Mouse (Mus musculus): ENCODE results near the gene Ankrd40. TPM values are rescaled to one million over a fixed set of nuclear protein-coding genes. Genes with fewer than 3 reads are reported as not detected.

Gene Ankrd40
- 8.6 and 11.4 TPM in 2 replicates for polyA plus RNA-seq (2015; fragmentation: Nextera tagmentation; extraction: Ambion mirVana)

DNA sequence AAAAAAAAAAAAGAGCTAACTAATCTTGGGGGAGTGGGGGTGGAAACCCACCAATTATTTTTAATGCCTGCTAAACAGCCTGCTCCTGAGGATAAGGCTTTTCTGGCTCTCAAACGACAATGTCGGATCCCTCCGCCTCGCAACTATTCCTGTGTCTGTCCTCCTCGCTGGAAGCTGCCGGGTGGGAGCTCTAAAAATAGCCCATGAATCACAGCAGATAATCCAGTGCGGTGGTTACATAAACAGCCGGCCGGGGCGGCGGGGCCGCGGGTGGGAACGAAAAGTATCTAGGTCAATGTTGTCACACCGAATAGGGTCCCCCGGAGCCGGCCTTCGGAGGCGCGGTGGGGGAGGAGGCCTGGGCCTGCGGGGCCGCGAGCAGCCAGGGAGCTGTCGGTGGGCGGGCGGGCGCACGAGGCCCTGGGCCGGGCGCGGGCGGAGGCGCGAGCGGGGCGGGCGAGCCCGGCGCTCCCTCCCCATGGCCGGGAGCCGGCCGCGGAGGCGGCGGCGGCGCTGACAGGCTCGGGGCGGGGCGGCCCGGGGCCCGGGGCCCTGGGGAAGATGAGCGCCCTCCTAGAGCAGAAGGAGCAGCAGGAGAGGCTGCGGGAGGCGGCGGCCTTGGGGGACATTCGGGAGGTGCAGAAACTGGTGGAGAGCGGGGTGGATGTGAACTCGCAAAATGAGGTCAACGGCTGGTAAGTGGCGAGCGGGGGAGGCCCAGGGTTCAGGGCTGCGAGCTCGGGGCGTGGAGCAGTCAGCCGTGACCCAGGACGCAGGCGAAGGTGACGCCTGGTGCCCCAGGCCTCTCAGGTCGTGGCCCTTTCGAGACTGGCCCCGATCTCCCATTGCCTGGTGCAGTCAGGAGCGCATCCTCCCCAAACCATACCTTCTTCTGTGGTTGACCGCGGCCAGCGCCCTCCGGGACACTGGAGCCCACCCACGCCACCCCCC lies at the start of gene Ankrd40:
TSS of gene Ankrd40 (plus strand) at position 309 of the 951 bp plus-strand sequence.
- Histone ChIP-seq H3K9ac (replicated peaks; ENCODE audit: low read depth, low read length) (peak within 1 kb of the TSS; percentile 88), H3K27me3 (replicated peaks; ENCODE audit: control insufficient read depth, insufficient read depth, low read length) (no peaks in the 10 kb centered on the region), H3K9me3 (ENCODE audit: control insufficient read depth, low read length) (no peaks in the 10 kb centered on the region), H3K4me3 (replicated peaks; ENCODE audit: low read length) (peak within 1 kb of the TSS; percentile 47), H3K36me3 (ENCODE audit: control insufficient read depth, insufficient read depth) (no peaks in the 10 kb centered on the region), H3K4me2 (ENCODE audit: low read length) (peak within 1 kb of the TSS; percentile 78), H3K4me1 (replicated peaks; ENCODE audit: control insufficient read depth, insufficient read depth, low read length) (peaks cover 36% of the 10 kb centered on the region), H3K27ac (ENCODE audit: low read length) (peak within 1 kb of the TSS; percentile 98)
- peak; percentile 85 for ATAC-seq
- WGBS, result under 1% methylated on average over 74 of the region's 78 CpGs

DNA sequence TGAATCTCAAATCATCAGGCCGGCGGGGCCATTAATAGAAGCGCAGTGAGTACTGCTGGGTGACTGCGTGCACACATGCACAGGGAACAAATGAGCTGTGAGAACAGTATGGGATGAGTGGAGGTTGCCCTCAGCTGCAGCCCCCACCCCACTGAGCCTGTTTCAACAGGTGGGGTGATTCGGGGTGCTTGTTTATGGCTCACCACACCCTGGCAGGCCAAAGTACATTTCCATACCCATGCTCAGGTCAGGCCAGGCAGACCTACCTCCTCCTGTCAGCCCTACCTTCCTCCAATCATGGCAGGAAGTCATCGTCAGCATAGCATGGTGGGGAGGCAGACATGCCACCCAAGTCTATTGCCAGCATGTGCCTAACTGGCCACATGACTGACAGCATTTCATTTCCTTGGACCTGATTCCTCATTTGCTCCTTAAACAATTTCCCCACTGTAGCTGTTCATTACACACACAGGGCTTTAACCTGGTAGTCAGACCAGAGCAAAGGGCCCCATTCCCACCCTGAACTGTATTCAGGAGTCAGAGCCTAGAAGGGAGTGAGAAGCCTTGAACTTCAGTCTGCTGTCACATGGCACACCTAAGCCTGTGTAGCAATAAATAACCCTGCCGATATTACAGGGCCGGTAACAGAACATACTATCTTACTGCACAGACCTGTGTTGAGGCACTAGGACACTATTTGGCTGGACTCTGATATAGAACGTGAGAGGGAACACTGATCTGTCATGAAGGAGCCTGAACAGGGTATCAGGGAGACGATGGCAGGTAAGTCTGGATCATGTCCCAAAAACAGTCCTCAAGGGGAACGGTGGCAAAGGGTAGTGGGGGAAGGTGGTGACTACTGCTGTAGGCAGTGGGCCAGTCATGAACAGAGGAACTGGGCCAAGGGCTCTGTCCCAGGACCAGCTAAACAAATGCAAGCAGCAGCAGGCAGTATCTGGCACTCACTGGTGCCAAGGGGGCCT lies 46.3 kb upstream of the Ankrd40 start, which contains the start of gene Gm21885:
TSS of gene Gm21885 (plus strand) at position 675 of the 983 bp plus-strand sequence.
- H3K27me3 ChIP-seq (replicated peaks; ENCODE audit: control insufficient read depth, insufficient read depth, low read length), result no peaks in the 10 kb centered on the region
- no peak within 1 kb of the TSS for H3K4me3 ChIP-seq (replicated peaks; ENCODE audit: low read length)
- peak; percentile 30; the same call in 1 of the 2 replicates for ATAC-seq
- no peak within 1 kb of the TSS for H3K9ac ChIP-seq (replicated peaks; ENCODE audit: low read depth, low read length)
- 74% methylated on average over 11 of the region's 11 CpGs for WGBS
- H3K36me3 ChIP-seq (ENCODE audit: control insufficient read depth, insufficient read depth), result peaks cover 4% of the 10 kb centered on the region
- peaks cover 14% of the 10 kb centered on the region for H3K4me1 ChIP-seq (replicated peaks; ENCODE audit: control insufficient read depth, insufficient read depth, low read length)
- no peak within 1 kb of the TSS for H3K4me2 ChIP-seq (ENCODE audit: low read length)
- peak within 1 kb of the TSS; percentile 35; the same call in 1 of the 2 replicates for H3K27ac ChIP-seq (ENCODE audit: low read length)
- no peaks in the 10 kb centered on the region for H3K9me3 ChIP-seq (ENCODE audit: control insufficient read depth, low read length)

DNA sequence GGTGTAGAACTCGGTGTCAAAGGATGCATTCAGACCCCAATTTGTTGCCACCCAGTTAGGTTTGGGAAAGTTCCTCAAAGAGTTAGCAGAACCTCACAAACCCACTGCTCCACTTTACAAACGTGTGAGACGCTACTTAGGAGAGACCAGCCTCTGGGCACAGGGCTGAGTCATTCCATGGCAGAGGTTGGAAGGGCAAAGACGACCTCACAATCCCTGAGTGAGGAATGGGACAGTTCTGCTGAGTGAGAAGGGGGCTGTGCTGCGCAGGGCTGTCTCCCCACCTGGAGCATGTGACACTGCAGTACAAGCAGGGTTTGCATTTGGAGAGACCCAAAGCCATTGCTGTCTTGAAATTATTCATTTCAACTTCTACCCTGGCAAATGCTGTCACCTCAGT lies 45.5 kb upstream of the Ankrd40 start:
- no peaks in the 10 kb centered on the region for H3K27me3 ChIP-seq (replicated peaks; ENCODE audit: control insufficient read depth, insufficient read depth, low read length)
- H3K4me2 ChIP-seq (ENCODE audit: low read length), result no peak overlapping the region
- peaks cover 4% of the 10 kb centered on the region for H3K36me3 ChIP-seq (ENCODE audit: control insufficient read depth, insufficient read depth)
- ATAC-seq, result no peak
- no peak overlapping the region for H3K4me3 ChIP-seq (replicated peaks; ENCODE audit: low read length)
- peak overlapping the region; percentile 35; the same call in 1 of the 2 replicates for H3K27ac ChIP-seq (ENCODE audit: low read length)
- H3K9me3 ChIP-seq (ENCODE audit: control insufficient read depth, low read length), result no peaks in the 10 kb centered on the region
- H3K9ac ChIP-seq (replicated peaks; ENCODE audit: low read depth, low read length), result no peak overlapping the region
- WGBS, result 60% methylated on average over 5 of the region's 5 CpGs
- H3K4me1 ChIP-seq (replicated peaks; ENCODE audit: control insufficient read depth, insufficient read depth, low read length), result peaks cover 9% of the 10 kb centered on the region; the same call in 1 of the 2 replicates

DNA sequence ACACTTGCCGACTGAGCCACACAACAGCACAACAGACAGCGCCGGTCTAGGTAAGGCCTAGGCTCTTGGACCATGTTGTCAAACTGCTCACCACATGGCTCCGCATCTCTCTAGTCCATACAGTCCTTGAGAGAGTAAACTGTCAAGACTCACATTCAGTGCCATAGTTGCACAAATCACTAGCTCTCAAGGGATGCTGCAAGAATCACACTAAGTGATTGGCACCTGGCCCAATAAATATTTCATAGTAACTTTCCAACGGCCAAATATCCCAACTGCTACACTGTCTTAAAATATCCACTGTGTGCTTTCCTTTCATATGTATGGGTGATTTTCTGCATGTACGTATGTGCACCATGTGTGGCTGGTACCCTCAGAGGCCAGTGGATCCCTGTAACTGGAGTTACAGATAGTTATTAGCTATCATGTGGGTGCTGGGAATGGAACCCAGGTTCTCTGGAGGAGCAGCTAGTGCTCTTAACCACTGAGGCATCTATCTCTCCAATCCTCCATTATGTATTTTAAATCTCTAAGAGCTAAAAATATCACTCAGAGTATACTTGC lies 44.2 kb upstream of the Ankrd40 start:
- H3K4me1 ChIP-seq (replicated peaks; ENCODE audit: control insufficient read depth, insufficient read depth, low read length), result 0 out of 2 replicates have a peak, but pooled peaks cover 7% of the 10 kb centered on the region
- 92% methylated on average over 6 of the region's 6 CpGs for WGBS
- H3K4me3 ChIP-seq (replicated peaks; ENCODE audit: low read length), result no peak overlapping the region
- H3K27me3 ChIP-seq (replicated peaks; ENCODE audit: control insufficient read depth, insufficient read depth, low read length), result no peaks in the 10 kb centered on the region
- peaks cover 14% of the 10 kb centered on the region for H3K36me3 ChIP-seq (ENCODE audit: control insufficient read depth, insufficient read depth)
- H3K4me2 ChIP-seq (ENCODE audit: low read length), result no peak overlapping the region
- no peak for ATAC-seq
- no peak overlapping the region for H3K27ac ChIP-seq (ENCODE audit: low read length)
- no peak overlapping the region for H3K9ac ChIP-seq (replicated peaks; ENCODE audit: low read depth, low read length)
- H3K9me3 ChIP-seq (ENCODE audit: control insufficient read depth, low read length), result no peaks in the 10 kb centered on the region

DNA sequence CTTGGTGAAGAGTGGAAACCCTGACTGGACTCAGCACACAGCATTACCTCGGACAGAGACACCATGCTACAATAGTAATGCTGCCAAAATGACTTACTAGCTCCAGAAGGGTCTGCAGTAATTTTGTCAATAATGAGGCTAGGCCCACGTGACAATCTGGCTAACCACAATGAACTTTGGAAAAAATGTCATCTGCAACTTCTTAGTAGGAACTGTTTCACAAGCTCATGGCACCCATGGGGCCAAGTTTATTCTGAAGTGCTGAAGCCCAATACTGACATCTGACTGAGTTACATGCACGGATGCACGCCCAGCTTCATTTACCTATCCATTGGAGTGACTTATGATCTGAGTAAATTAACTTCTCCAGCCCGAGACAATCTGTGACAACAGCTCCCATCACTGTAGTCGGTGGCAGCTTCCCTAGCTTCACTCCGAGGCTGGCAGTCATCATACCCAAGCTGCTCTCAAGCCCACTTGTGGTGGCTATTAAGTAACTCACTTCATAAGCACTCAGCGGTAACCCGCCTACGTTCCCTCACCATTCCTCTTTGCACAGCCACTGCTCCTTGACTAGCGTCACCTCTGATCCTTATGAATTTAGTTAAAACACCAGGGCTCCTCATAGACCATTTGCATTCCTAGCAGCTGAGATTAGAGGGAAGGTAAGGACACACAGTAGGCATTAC lies 41.8 kb upstream of the Ankrd40 start:
- ATAC-seq, result no peak
- 89% methylated on average over 11 of the region's 11 CpGs for WGBS
- H3K9ac ChIP-seq (replicated peaks; ENCODE audit: low read depth, low read length), result no peak overlapping the region
- no peaks in the 10 kb centered on the region for H3K9me3 ChIP-seq (ENCODE audit: control insufficient read depth, low read length)
- no peak overlapping the region for H3K27ac ChIP-seq (ENCODE audit: low read length)
- H3K36me3 ChIP-seq (ENCODE audit: control insufficient read depth, insufficient read depth), result peaks cover 27% of the 10 kb centered on the region
- 0 out of 2 replicates have a peak, but pooled peaks cover 7% of the 10 kb centered on the region for H3K4me1 ChIP-seq (replicated peaks; ENCODE audit: control insufficient read depth, insufficient read depth, low read length)
- H3K4me2 ChIP-seq (ENCODE audit: low read length), result no peak overlapping the region
- H3K27me3 ChIP-seq (replicated peaks; ENCODE audit: control insufficient read depth, insufficient read depth, low read length), result no peaks in the 10 kb centered on the region
- no peak overlapping the region for H3K4me3 ChIP-seq (replicated peaks; ENCODE audit: low read length)

DNA sequence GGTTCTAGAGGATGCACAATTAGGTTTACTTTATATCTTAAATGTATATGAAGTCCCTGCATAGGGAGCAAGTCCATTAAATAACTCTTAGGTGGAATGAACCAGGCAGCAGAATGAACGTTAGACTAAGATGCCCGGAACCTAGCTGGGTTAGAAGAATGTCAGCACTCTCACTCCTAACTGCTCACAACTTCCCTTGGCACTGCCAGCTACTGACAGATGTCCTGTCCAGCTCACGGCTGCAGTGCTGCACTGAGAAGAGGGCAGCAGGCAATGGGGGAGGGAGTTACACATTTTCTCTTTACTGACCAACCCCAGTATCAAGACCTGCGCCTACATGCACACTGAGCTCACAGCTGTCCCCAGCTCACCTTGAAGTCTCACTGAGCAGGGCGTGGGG lies 40.7 kb upstream of the Ankrd40 start:
- H3K9me3 ChIP-seq (ENCODE audit: control insufficient read depth, low read length), result no peaks in the 10 kb centered on the region
- peaks cover 32% of the 10 kb centered on the region for H3K36me3 ChIP-seq (ENCODE audit: control insufficient read depth, insufficient read depth)
- no peak overlapping the region for H3K4me3 ChIP-seq (replicated peaks; ENCODE audit: low read length)
- 0 out of 2 replicates have a peak, but pooled peaks cover 3% of the 10 kb centered on the region for H3K4me1 ChIP-seq (replicated peaks; ENCODE audit: control insufficient read depth, insufficient read depth, low read length)
- no peak overlapping the region for H3K9ac ChIP-seq (replicated peaks; ENCODE audit: low read depth, low read length)
- ATAC-seq, result no peak
- no peaks in the 10 kb centered on the region for H3K27me3 ChIP-seq (replicated peaks; ENCODE audit: control insufficient read depth, insufficient read depth, low read length)
- H3K27ac ChIP-seq (ENCODE audit: low read length), result no peak overlapping the region
- no peak overlapping the region for H3K4me2 ChIP-seq (ENCODE audit: low read length)
- 92% methylated on average over 5 of the region's 5 CpGs for WGBS

DNA sequence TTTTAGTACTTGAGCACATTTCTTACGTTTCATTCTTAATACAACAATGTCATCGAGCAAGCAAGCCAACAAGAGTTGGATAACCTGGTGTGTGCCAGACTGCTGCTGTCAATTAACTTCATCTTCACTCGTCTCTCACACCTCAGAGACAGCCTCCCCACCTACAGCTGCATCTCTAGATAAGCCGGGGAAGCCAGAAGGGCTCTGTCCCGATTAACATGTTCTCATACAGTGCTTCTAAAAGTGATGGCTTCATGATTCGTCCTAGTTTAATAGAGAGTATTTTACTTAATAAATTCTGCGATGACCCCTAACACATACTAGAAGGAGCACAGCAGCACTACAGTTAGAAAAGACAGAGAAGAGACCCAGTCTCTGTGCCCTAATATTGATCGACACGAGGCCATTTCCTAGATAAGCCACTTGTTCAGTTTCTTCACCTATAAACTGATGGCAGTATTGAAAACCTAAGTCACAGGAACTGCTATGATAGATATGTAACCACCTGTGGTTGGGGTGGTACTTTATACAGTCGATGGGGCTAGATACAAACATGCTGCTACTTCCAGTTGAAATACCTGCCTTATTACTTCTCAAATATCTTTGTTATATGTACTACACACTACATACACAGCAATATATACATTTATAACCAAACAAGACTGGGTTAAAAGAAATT lies 37.6 kb upstream of the Ankrd40 start:
- 86% methylated on average over 10 of the region's 10 CpGs for WGBS
- Histone ChIP-seq H3K4me1 (replicated peaks; ENCODE audit: control insufficient read depth, insufficient read depth, low read length) (no peaks in the 10 kb centered on the region), H3K4me3 (replicated peaks; ENCODE audit: low read length) (no peak overlapping the region), H3K4me2 (ENCODE audit: low read length) (no peak overlapping the region), H3K27me3 (replicated peaks; ENCODE audit: control insufficient read depth, insufficient read depth, low read length) (no peaks in the 10 kb centered on the region), H3K9ac (replicated peaks; ENCODE audit: low read depth, low read length) (no peak overlapping the region), H3K36me3 (ENCODE audit: control insufficient read depth, insufficient read depth) (peaks cover 44% of the 10 kb centered on the region), H3K9me3 (ENCODE audit: control insufficient read depth, low read length) (no peaks in the 10 kb centered on the region), H3K27ac (ENCODE audit: low read length) (no peak overlapping the region)
- ATAC-seq, result no peak

Measured in forebrain, embryonic 16.5 days (tissue).